Mouse (Mus musculus) limb, embryonic 10.5 days (tissue): ENCODE measurements at regions not wholly inside any gene's neighbourhood (a gene's known extent, or its start where the extent isn't known, plus 50 kb on each side); places are given as distances from the start of the nearest gene placed in this dataset.

Source experiments
- DNase-seq: peaks from one replicate; pipeline ENCODE4 v3.0.0-alpha.2; 2017; ENCODE audit warnings: low spot score
- H3K27ac ChIP-seq: fragments of 300-500 bp; sonication (generic); 2 replicates; pipeline ENCODE4 v1.5.1; 2016; ENCODE audit warnings: mild to moderate bottlenecking
- H3K27me3 ChIP-seq: fragments of 300-500 bp; sonication (generic); 2 replicates; pipeline ENCODE4 v1.6.1; 2016; ENCODE audit warnings: low read depth, mild to moderate bottlenecking; ENCODE audit not compliant: poor library complexity, severe bottlenecking
- H3K36me3 ChIP-seq: fragments of 300-500 bp; sonication (generic); 2 replicates; pipeline ENCODE4 v1.6.1; 2016; ENCODE audit warnings: mild to moderate bottlenecking, moderate library complexity
- H3K4me1 ChIP-seq: fragments of 300-500 bp; sonication (generic); 2 replicates; pipeline ENCODE4 v1.6.1; 2016
- H3K4me3 ChIP-seq: fragments of 300-500 bp; sonication (generic); 2 replicates; pipeline ENCODE4 v1.5.1; 2016; ENCODE audit warnings: mild to moderate bottlenecking, moderate library complexity
- H3K9me3 ChIP-seq: fragments of 300-500 bp; sonication (generic); replicated peaks from 2 replicates; pipeline ENCODE4 v1.6.1; 2016; ENCODE audit warnings: mild to moderate bottlenecking
- WGBS: fragments of 180-500 bp; shearing (Covaris S2); methylation state at CpG from one replicate; pipeline ENCODE4 v1.1.7; 2016; 5-methylcytosine and 5-hydroxymethylcytosine counted together

- no peak for DNase-seq
- Histone ChIP-seq H3K9me3 (no peaks in the 10 kb centered on the region), H3K27ac (no peak overlapping the region), H3K27me3 (no peaks in the 10 kb centered on the region), H3K4me3 (no peak overlapping the region), H3K4me1 (peaks cover 9% of the 10 kb centered on the region; the same call in 1 of the 2 replicates), H3K36me3 (no peaks in the 10 kb centered on the region)
- WGBS: 89% methylated on average over 1 of the region's 1 CpGs
Observed at GRCm38 (mm10) chr12:109856336-109856735, 256.2 kb upstream of the Rtl1 start.

GRCm38 (mm10) chr12:109857705-109858104 is 257.6 kb upstream of the Rtl1 start:
- 43% methylated on average over 4 of the region's 4 CpGs for WGBS

GRCm38 (mm10) chr12:109864826-109865225 is 264.7 kb upstream of the Rtl1 start:
- Histone ChIP-seq H3K27me3 (no peaks in the 10 kb centered on the region), H3K9me3 (no peaks in the 10 kb centered on the region), H3K27ac (no peak overlapping the region), H3K4me1 (no peaks in the 10 kb centered on the region), H3K4me3 (no peak overlapping the region), H3K36me3 (no peaks in the 10 kb centered on the region)
- no peak for DNase-seq
- WGBS: 90% methylated on average over 4 of the region's 4 CpGs

More at GRCm38 (mm10) chr12:109857705-109858104, 257.6 kb upstream of the Rtl1 start:
- Histone ChIP-seq H3K4me3 (no peak overlapping the region), H3K9me3 (no peaks in the 10 kb centered on the region), H3K4me1 (peaks cover 9% of the 10 kb centered on the region; the same call in 1 of the 2 replicates), H3K27me3 (no peaks in the 10 kb centered on the region), H3K27ac (no peak overlapping the region), H3K36me3 (no peaks in the 10 kb centered on the region)
- DNase-seq: no peak

- Histone ChIP-seq H3K4me1 (no peaks in the 10 kb centered on the region), H3K9me3 (no peaks in the 10 kb centered on the region), H3K4me3 (no peak overlapping the region), H3K27me3 (no peaks in the 10 kb centered on the region), H3K36me3 (no peaks in the 10 kb centered on the region), H3K27ac (0 out of 2 replicates have a peak overlapping the region, but pooled peaks have one; percentile 32)
- no peak for DNase-seq
- 86% methylated on average over 14 of the region's 14 CpGs for WGBS
Observed at GRCm38 (mm10) chr12:109871021-109871420, 270.9 kb upstream of the Rtl1 start.

GRCm38 (mm10) chr12:109874466-109874865 is 274.3 kb upstream of the Rtl1 start:
- Histone ChIP-seq H3K27me3 (no peaks in the 10 kb centered on the region), H3K27ac (no peak overlapping the region), H3K4me1 (no peaks in the 10 kb centered on the region), H3K36me3 (no peaks in the 10 kb centered on the region), H3K4me3 (no peak overlapping the region), H3K9me3 (no peaks in the 10 kb centered on the region)
- WGBS: 84% methylated on average over 7 of the region's 7 CpGs
- DNase-seq: no peak

- H3K36me3 ChIP-seq: no peaks in the 10 kb centered on the region
- no peak overlapping the region for H3K4me3 ChIP-seq
- peaks cover 9% of the 10 kb centered on the region for H3K4me1 ChIP-seq
- no peaks in the 10 kb centered on the region for H3K27me3 ChIP-seq
- DNase-seq: no peak
- 83% methylated on average over 3 of the region's 3 CpGs for WGBS
- no peak overlapping the region for H3K27ac ChIP-seq
- H3K9me3 ChIP-seq: no peaks in the 10 kb centered on the region
Observed at GRCm38 (mm10) chr12:109881108-109881507, 281.0 kb upstream of the Rtl1 start.

- no peak overlapping the region for H3K27ac ChIP-seq
- WGBS: 79% methylated on average over 2 of the region's 2 CpGs
- no peaks in the 10 kb centered on the region for H3K36me3 ChIP-seq
- no peak overlapping the region for H3K4me3 ChIP-seq
- H3K9me3 ChIP-seq: no peaks in the 10 kb centered on the region
- H3K4me1 ChIP-seq: peaks cover 7% of the 10 kb centered on the region; the same call in 1 of the 2 replicates
- DNase-seq: no peak
- no peaks in the 10 kb centered on the region for H3K27me3 ChIP-seq
Observed at GRCm38 (mm10) chr12:109891206-109891605, 291.1 kb upstream of the Rtl1 start.

GRCm38 (mm10) chr12:109892834-109893233 is 292.7 kb upstream of the Rtl1 start:
- Histone ChIP-seq H3K36me3 (no peaks in the 10 kb centered on the region), H3K4me3 (no peak overlapping the region), H3K27ac (no peak overlapping the region), H3K27me3 (no peaks in the 10 kb centered on the region), H3K4me1 (peaks cover 22% of the 10 kb centered on the region; the same call in 1 of the 2 replicates), H3K9me3 (no peaks in the 10 kb centered on the region)
- no peak for DNase-seq

GRCm38 (mm10) chr12:109893657-109894056 is 293.5 kb upstream of the Rtl1 start:
- 81% methylated on average over 4 of the region's 4 CpGs for WGBS
- H3K4me3 ChIP-seq: no peak overlapping the region
- H3K27me3 ChIP-seq: no peaks in the 10 kb centered on the region
- DNase-seq: no peak
- no peaks in the 10 kb centered on the region for H3K9me3 ChIP-seq
- H3K4me1 ChIP-seq: peaks cover 26% of the 10 kb centered on the region; the same call in 1 of the 2 replicates
- H3K27ac ChIP-seq: no peak overlapping the region
- H3K36me3 ChIP-seq: no peaks in the 10 kb centered on the region

GRCm38 (mm10) chr12:109895389-109895788 is 295.3 kb upstream of the Rtl1 start:
- peaks cover 34% of the 10 kb centered on the region for H3K4me1 ChIP-seq
- no peak for DNase-seq
- 84% methylated on average over 7 of the region's 7 CpGs for WGBS

GRCm38 (mm10) chr12:109896397-109896796 is 296.3 kb upstream of the Rtl1 start:
- DNase-seq: no peak
- Histone ChIP-seq H3K27ac (peak overlapping the region; percentile 55; the same call in 1 of the 2 replicates), H3K9me3 (no peaks in the 10 kb centered on the region), H3K4me3 (no peak overlapping the region), H3K27me3 (no peaks in the 10 kb centered on the region), H3K4me1 (peaks cover 34% of the 10 kb centered on the region), H3K36me3 (no peaks in the 10 kb centered on the region)
- WGBS: 77% methylated on average over 9 of the region's 9 CpGs

More at GRCm38 (mm10) chr12:109895389-109895788, 295.3 kb upstream of the Rtl1 start:
- Histone ChIP-seq H3K9me3 (no peaks in the 10 kb centered on the region), H3K36me3 (no peaks in the 10 kb centered on the region), H3K27me3 (no peaks in the 10 kb centered on the region), H3K27ac (no peak overlapping the region), H3K4me3 (no peak overlapping the region)

- 95% methylated on average over 10 of the region's 10 CpGs for WGBS
- no peak for DNase-seq
- peaks cover 34% of the 10 kb centered on the region for H3K4me1 ChIP-seq
- peak overlapping the region; percentile 55; the same call in 1 of the 2 replicates for H3K27ac ChIP-seq
- H3K27me3 ChIP-seq: no peaks in the 10 kb centered on the region
- H3K4me3 ChIP-seq: no peak overlapping the region
- H3K9me3 ChIP-seq: no peaks in the 10 kb centered on the region
- no peaks in the 10 kb centered on the region for H3K36me3 ChIP-seq
Observed at GRCm38 (mm10) chr12:109896906-109897305, 296.8 kb upstream of the Rtl1 start.

GRCm38 (mm10) chr12:109897861-109898385 is 297.8 kb upstream of the Rtl1 start:
- Histone ChIP-seq H3K27ac (no peak overlapping the region), H3K36me3 (no peaks in the 10 kb centered on the region), H3K27me3 (no peaks in the 10 kb centered on the region), H3K4me1 (peaks cover 34% of the 10 kb centered on the region), H3K4me3 (no peak overlapping the region), H3K9me3 (no peaks in the 10 kb centered on the region)
- no peak for DNase-seq
- 87% methylated on average over 11 of the region's 11 CpGs for WGBS

- peak overlapping the region; percentile 63 for H3K27ac ChIP-seq
- no peaks in the 10 kb centered on the region for H3K36me3 ChIP-seq
- no peaks in the 10 kb centered on the region for H3K27me3 ChIP-seq
- WGBS: 73% methylated on average over 3 of the region's 3 CpGs
- no peaks in the 10 kb centered on the region for H3K9me3 ChIP-seq
- peaks cover 34% of the 10 kb centered on the region for H3K4me1 ChIP-seq
- H3K4me3 ChIP-seq: no peak overlapping the region
- DNase-seq: no peak
Observed at GRCm38 (mm10) chr12:109899420-109899819, 299.3 kb upstream of the Rtl1 start.
